Mouse (Mus musculus) gastrocnemius, postnatal 25 days (tissue): ENCODE results near the gene Cplane1. TPM values are rescaled to one million over a fixed set of nuclear protein-coding genes. Genes with fewer than 3 reads are reported as not detected.

Experiments used
- DNase-seq: peaks from one replicate; pipeline ENCODE4 v3.0.0; 2022
- total RNA-seq, 2 experiments: library from RNA; stranded (reverse); gene quantifications; 1 replicate in 1 of 2; 2 replicates in 1 of 2; pipeline ENCODE4 v1.2.3; 2021

Cplane1 gene
- total RNA-seq, 2 experiments from 2014 or later: 2.4 to 2.9 TPM

DNA sequence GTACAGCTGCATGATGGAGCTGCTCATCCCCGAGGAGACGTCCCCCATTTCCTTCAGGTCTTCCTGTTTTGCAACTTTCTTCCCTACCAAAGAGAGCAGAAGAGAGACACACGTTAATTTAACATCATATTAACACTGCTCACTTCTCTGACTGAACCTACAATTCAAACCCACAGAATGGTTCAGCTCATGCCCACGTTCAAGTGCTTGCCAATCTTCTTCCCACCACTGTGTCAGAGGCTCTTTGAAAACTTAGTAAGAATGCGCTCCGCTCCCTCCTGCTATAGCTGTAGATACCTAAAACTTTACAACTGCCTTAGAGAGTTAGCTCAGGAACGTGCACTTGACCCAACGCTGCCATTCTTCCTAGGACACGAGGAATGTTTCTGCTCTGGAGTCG is 134.0 kb downstream of the Cplane1 start:
- no peak for DNase-seq

GRCm38 (mm10) chr15:8305474-8305873 is 136.6 kb downstream of the Cplane1 start:
- DNase-seq: no peak

DNA sequence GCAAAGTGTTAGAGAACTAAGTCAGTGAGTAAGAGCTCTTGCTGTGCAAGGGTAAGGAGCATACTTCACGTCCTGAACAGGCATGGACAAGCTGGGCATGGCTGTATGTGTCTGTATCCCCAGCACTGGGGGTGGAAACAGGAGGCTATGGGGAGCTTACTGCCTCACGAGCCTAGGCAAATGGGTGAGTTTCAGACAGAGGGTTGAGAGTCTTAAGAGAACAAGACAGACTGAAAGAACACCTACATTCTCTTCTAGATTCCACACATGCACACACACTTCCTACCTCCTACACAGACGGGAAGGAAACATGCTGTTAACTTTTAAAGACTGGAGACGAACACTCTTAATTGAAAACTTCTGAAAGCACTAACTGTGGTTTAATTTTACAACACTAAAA is 148.5 kb downstream of the Cplane1 start:
- DNase-seq: no peak

GRCm38 (mm10) chr15:8319191-8319590 is 150.3 kb downstream of the Cplane1 start:
- no peak for DNase-seq

Other genes starting within 250 kb of the Cplane1 start
- 10 to 100 TPM; 19.8 to 21.2 TPM for gene Wdr70, start 69.9 kb upstream of the Cplane1 start, total RNA-seq
- gene Nup155, start 59.8 kb upstream of the Cplane1 start, total RNA-seq: 1 to 10 TPM; 6.6 to 7.9 TPM